In the genomic region with DNA sequence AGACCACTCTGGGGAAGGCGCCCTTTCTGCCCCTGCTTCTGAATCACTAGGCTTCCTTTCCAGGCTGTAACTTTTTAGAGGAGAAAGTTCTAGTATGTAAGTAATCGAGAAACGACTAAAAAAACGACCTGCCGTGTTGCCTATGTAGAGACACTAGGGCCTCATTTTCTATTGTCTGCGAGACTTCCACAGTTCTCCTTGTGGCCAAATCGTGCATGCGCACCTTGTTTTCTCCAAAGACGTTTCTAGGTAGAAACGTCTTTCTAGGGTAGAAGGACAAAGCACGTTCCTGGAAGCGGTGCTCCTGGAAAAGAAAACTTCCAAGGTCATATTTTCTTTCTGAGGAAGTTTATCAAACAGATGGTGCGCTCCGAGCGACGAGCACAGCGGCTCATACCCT, we compare ENCODE assay signal across 17 mouse cellular contexts.
DNase-seq lines count a peak whose midpoint lies in the region; ATAC-seq and TF ChIP-seq lines count a peak whose summit lies in the region.
"Had no signal": no experiment of that assay in that cellular context is flagged by ENCODE, and none has a peak within 500 bp of the region (broad histone marks: within the 10 kb centered on the region; RNA-seq: fewer than 3 reads in every experiment).

No protein-coding gene starts in this region.

- H3K27ac ChIP-seq in heart, adult 2 months, result no peak overlapping the region
- H3K27ac ChIP-seq in liver, postnatal 0 days (ENCODE audit: low read depth), result no peak overlapping the region
- H3K27ac ChIP-seq in liver, embryonic 12.5 days, result no peak overlapping the region
- no peak overlapping the region for H3K27ac ChIP-seq in CH12.LX (ENCODE audit: insufficient read depth, low read depth)
- H3K27ac ChIP-seq: embryonic facial prominence, embryonic 13.5 days; gastrocnemius, adult 2 months; hindbrain, embryonic 10.5 days had no signal

- no peaks in the 10 kb centered on the region for H3K4me1 ChIP-seq in heart, adult 2 months (ENCODE audit: control insufficient read depth, insufficient read depth, low read length)
- H3K4me1 ChIP-seq in liver, postnatal 0 days (ENCODE audit: insufficient read depth), result no peaks in the 10 kb centered on the region
- no peaks in the 10 kb centered on the region for H3K4me1 ChIP-seq in liver, embryonic 12.5 days
- H3K4me1 ChIP-seq in CH12.LX (ENCODE audit: control insufficient read depth in 1 of 2, insufficient read depth in 2 of 2), result peaks cover 0 to 4% of the 10 kb centered on the region in 2 experiments; a peak in 1 of 4 replicates
- H3K4me1 ChIP-seq: embryonic facial prominence, embryonic 13.5 days; megakaryocyte, embryonic 14.5 days had no signal

- H3K36me3 ChIP-seq in heart, adult 2 months (ENCODE audit: control insufficient read depth, insufficient read depth, low read length), result no peaks in the 10 kb centered on the region
- H3K36me3 ChIP-seq in liver, postnatal 0 days (replicated peaks; ENCODE audit: insufficient read depth, low read length), result no peaks in the 10 kb centered on the region
- H3K36me3 ChIP-seq in liver, embryonic 12.5 days, result no peaks in the 10 kb centered on the region
- no peaks in the 10 kb centered on the region for H3K36me3 ChIP-seq in CH12.LX (replicated peaks in 1 of 2; ENCODE audit: control insufficient read depth in 1 of 2, insufficient read depth in 1 of 2, low read length in 1 of 2)
- H3K36me3 ChIP-seq: embryonic facial prominence, embryonic 13.5 days; hindbrain, embryonic 10.5 days had no signal

- H3K79me2 ChIP-seq in heart, adult 2 months (replicated peaks; ENCODE audit: control insufficient read depth, insufficient read depth, low read length), result no peaks in the 10 kb centered on the region
- H3K79me2 ChIP-seq in CH12.LX (replicated peaks; ENCODE audit: control insufficient read depth, extremely low read depth, insufficient read depth, poor library complexity, severe bottlenecking), result no peaks in the 10 kb centered on the region

- DNase-seq in heart, adult 2 months, result no peak
- no peak for DNase-seq in heart, adult 8-10 months (ENCODE audit: low spot score)
- no peak for DNase-seq in liver, postnatal 0 days
- DNase-seq in CH12.LX (ENCODE audit: extremely low read depth) (peak; percentile 17), ZHBTc4 (ENCODE audit: low read depth, low spot score) (peak; percentile 77)
- no peak for DNase-seq in cerebellum, adult 8-10 months
- DNase-seq: forebrain, postnatal 0 days; gastrocnemius, adult 2 months; kidney, adult 11 months; kidney, postnatal 14 days; right cerebral cortex, postnatal 4 days had no signal

- no peaks in the 10 kb centered on the region for H3K27me3 ChIP-seq in heart, adult 2 months (ENCODE audit: control insufficient read depth, insufficient read depth, low read length)
- H3K27me3 ChIP-seq in liver, postnatal 0 days (ENCODE audit: insufficient read depth, low read length), result no peaks in the 10 kb centered on the region
- H3K27me3 ChIP-seq in liver, embryonic 12.5 days (replicated peaks), result no peaks in the 10 kb centered on the region
- H3K27me3 ChIP-seq in CH12.LX (replicated peaks), result peaks cover 82% of the 10 kb centered on the region
- H3K27me3 ChIP-seq: embryonic facial prominence, embryonic 13.5 days had no signal

- H3K4me3 ChIP-seq in heart, adult 2 months, result no peak overlapping the region
- no peak overlapping the region for H3K4me3 ChIP-seq in liver, postnatal 0 days (ENCODE audit: low read depth, low read length)
- no peak overlapping the region for H3K4me3 ChIP-seq in liver, embryonic 12.5 days
- H3K4me3 ChIP-seq in CH12.LX (replicated peaks in 1 of 3; ENCODE audit: low read depth in 2 of 3, low read length in 2 of 3, poor library complexity in 1 of 3), result no peak overlapping the region
- H3K4me3 ChIP-seq: embryonic facial prominence, embryonic 13.5 days; gastrocnemius, adult 2 months; hindbrain, embryonic 10.5 days had no signal

- ATAC-seq in liver, postnatal 0 days, result no peak
- ATAC-seq in liver, embryonic 12.5 days, result no peak
- no peak for ATAC-seq in megakaryocyte, adult 5-6 weeks (ENCODE audit: poor library complexity, severe bottlenecking)
- ATAC-seq: forebrain, postnatal 0 days; Patski had no signal

- H3K4me2 ChIP-seq in liver, postnatal 0 days (ENCODE audit: low read depth, low read length), result no peak overlapping the region
- H3K4me2 ChIP-seq in liver, embryonic 12.5 days, result no peak overlapping the region
- H3K4me2 ChIP-seq in CH12.LX (ENCODE audit: insufficient read depth, low read depth, poor library complexity, severe bottlenecking), result no peak overlapping the region
- H3K4me2 ChIP-seq: embryonic facial prominence, embryonic 13.5 days had no signal

- H3K9me3 ChIP-seq in liver, postnatal 0 days (ENCODE audit: low read length), result no peaks in the 10 kb centered on the region
- no peaks in the 10 kb centered on the region for H3K9me3 ChIP-seq in liver, embryonic 12.5 days (replicated peaks)
- H3K9me3 ChIP-seq in CH12.LX (replicated peaks; ENCODE audit: low read length), result no peaks in the 10 kb centered on the region
- H3K9me3 ChIP-seq: embryonic facial prominence, embryonic 13.5 days; hindbrain, embryonic 10.5 days; megakaryocyte, embryonic 14.5 days had no signal

- in situ Hi-C loops in CH12.LX (cut with MboI; ENCODE audit: low pct_ligation_motif_present, low pct_unique_long_range_greater_than_20kb, low sequenced_read_pairs), result no loop called here

- no peak for TF ChIP-seq POLR2A in heart, adult 2 months (IDR thresholded peaks at IDR 0.05; ENCODE audit: insufficient read depth, low read depth, low read length)
- TF ChIP-seq POLR2A in CH12.LX (IDR thresholded peaks at IDR 0.05; ENCODE audit: low read depth, low read length), result no peak

- dilution Hi-C loops in CH12.LX (cut with MboI; ENCODE audit: extremely low pct_ligation_motif_present, extremely low pct_unique_long_range_greater_than_20kb, low sequenced_read_pairs), result no loop called here

- WGBS in heart, adult 2 months, result 74% methylated on average over 17 of the region's 17 CpGs
- 71% methylated on average over 17 of the region's 17 CpGs for WGBS in liver, postnatal 0 days (ENCODE audit: insufficient replicate concordance)
- 63% methylated on average over 17 of the region's 17 CpGs for WGBS in liver, embryonic 12.5 days (ENCODE audit: insufficient replicate concordance)

- H3K9ac ChIP-seq in heart, adult 2 months (ENCODE audit: low read depth, low read length), result no peak overlapping the region
- no peak overlapping the region for H3K9ac ChIP-seq in liver, postnatal 0 days (replicated peaks)
- H3K9ac ChIP-seq in liver, embryonic 12.5 days, result no peak overlapping the region
- no peak overlapping the region for H3K9ac ChIP-seq in CH12.LX (ENCODE audit: insufficient read depth, low read depth)
- H3K9ac ChIP-seq: embryonic facial prominence, embryonic 13.5 days; forebrain, postnatal 0 days had no signal

- intact Hi-C loops in heart, adult 2 months (cut with DNase I), result no loop called here

- TF ChIP-seq RAD21 in CH12.LX (IDR thresholded peaks at IDR 0.05; ENCODE audit: low read depth, low read length), result no peak; the same call in 1 of the 2 replicates

- TF ChIP-seq EP300 in heart, adult 2 months (IDR thresholded peaks at IDR 0.05; ENCODE audit: insufficient read depth, low read depth, low read length), result no peak
- no peak for TF ChIP-seq EP300 in liver, postnatal 0 days (IDR thresholded peaks at IDR 0.05; ENCODE audit: low read depth)
- no peak for TF ChIP-seq EP300 in CH12.LX (IDR thresholded peaks at IDR 0.05; ENCODE audit: low read length)

- peak; percentile 15; the same call in 1 of the 2 replicates for TF ChIP-seq CTCF in heart, adult 2 months (IDR thresholded peaks at IDR 0.05)
- TF ChIP-seq CTCF in liver, postnatal 0 days (IDR thresholded peaks at IDR 0.05; ENCODE audit: low read depth), result 0 out of 2 replicates have a peak, but pooled peaks have one; percentile 26
- peak; percentile 19 to 51; a peak in 2 of 4 replicates for TF ChIP-seq CTCF in CH12.LX (conservative IDR thresholded peaks at IDR 0.05 in 1 of 2, IDR thresholded peaks at IDR 0.05 in 1 of 2; ENCODE audit: low read depth in 2 of 2, low read length in 2 of 2)

TF ChIP-seq in CH12.LX, 34 proteins besides CTCF, POLR2A, EP300 and RAD21:
- TF ChIP-seq MXI1 (IDR thresholded peaks at IDR 0.05; ENCODE audit: low read depth, low read length), result no peak
- no peak for TF ChIP-seq PAX5 (IDR thresholded peaks at IDR 0.05; ENCODE audit: low read length)
- TF ChIP-seq ZMIZ1 (IDR thresholded peaks at IDR 0.05; ENCODE audit: low read depth, low read length), result no peak
- no peak for TF ChIP-seq MAFK (IDR thresholded peaks at IDR 0.05; ENCODE audit: insufficient replicate concordance, low read length)
- TF ChIP-seq MAZ (IDR thresholded peaks at IDR 0.05; ENCODE audit: low read depth, low read length), result no peak
- TF ChIP-seq ZNF384 (IDR thresholded peaks at IDR 0.05; ENCODE audit: low read depth, low read length), result no peak
- no peak for TF ChIP-seq POLR2AphosphoS2 (IDR thresholded peaks at IDR 0.05; ENCODE audit: low read depth, low read length)
- no peak for TF ChIP-seq CHD1 (IDR thresholded peaks at IDR 0.05; ENCODE audit: low read depth, low read length)
- no peak for TF ChIP-seq ELF1 (IDR thresholded peaks at IDR 0.05; ENCODE audit: low read depth, low read length)
- TF ChIP-seq TCF12 (IDR thresholded peaks at IDR 0.05; ENCODE audit: low read depth, low read length), result no peak
- TF ChIP-seq MYC (IDR thresholded peaks at IDR 0.05; ENCODE audit: low read depth, low read length), result no peak
- no peak for TF ChIP-seq CHD2 (IDR thresholded peaks at IDR 0.05; ENCODE audit: low read length)
- TF ChIP-seq GABPA (IDR thresholded peaks at IDR 0.05; ENCODE audit: insufficient replicate concordance, low read depth, low read length), result no peak
- TF ChIP-seq SMC3 (IDR thresholded peaks at IDR 0.05; ENCODE audit: low read depth, low read length), result no peak
- no peak for TF ChIP-seq JUND (conservative IDR thresholded peaks at IDR 0.05; ENCODE audit: low read depth, low read length)
- TF ChIP-seq ZKSCAN1 (IDR thresholded peaks at IDR 0.05; ENCODE audit: borderline replicate concordance, low read depth, low read length), result no peak
- no peak for TF ChIP-seq NELFE (IDR thresholded peaks at IDR 0.05; ENCODE audit: low read depth, low read length)
- no peak for TF ChIP-seq E2F4 (IDR thresholded peaks at IDR 0.05; ENCODE audit: insufficient replicate concordance, low read depth, low read length)
TF ChIP-seq in CH12.LX: peak in this region for 0.

Comparison
In these comparisons a context has a peak if more than half of its experiments do, and no peak if none do; other contexts are left out.
1. DNase-seq: peak in CH12.LX (single experiment) and ZHBTc4 (single experiment); none in heart, adult 2 months (0 of 2), heart, adult 8-10 months (single experiment), liver, postnatal 0 days (single experiment) and cerebellum, adult 8-10 months (single experiment).
2. Peak in every context shown above with its lines, with median percentiles within 50 percentile points of each other: CTCF ChIP-seq.